Mouse (Mus musculus) A20 (cell line): ENCODE results near the gene Cyp2b10.
"Not testable (repeated sequence)": the region's sequence is repeated elsewhere in the genome, so short reads cannot be mapped to it uniquely, and the experiment has no call there.

Source experiments
- DNase-seq: peaks from one replicate; pipeline ENCODE4 v3.0.0-alpha.2; 2011; ENCODE audit warnings: low read depth, low spot score

Gene Cyp2b10

GRCm38 (mm10) chr7:25897411-25897810 lies at the start of gene Cyp2b10:
TSS of gene Cyp2b10 (plus strand) at chr7:25897620.
- no peak for DNase-seq

- peak; percentile 68 for DNase-seq
Observed at GRCm38 (mm10) chr7:25847722-25848443, 49.5 kb upstream of the Cyp2b10 start.

- DNase-seq: no peak
Observed at GRCm38 (mm10) chr7:25848444-25848812, 49.0 kb upstream of the Cyp2b10 start.

- peak; percentile 60 for DNase-seq
Observed at GRCm38 (mm10) chr7:25855082-25855481, 42.3 kb upstream of the Cyp2b10 start.

GRCm38 (mm10) chr7:25859962-25860870 lies 37.2 kb upstream of the Cyp2b10 start:
- DNase-seq: peak; percentile 18

GRCm38 (mm10) chr7:25862365-25862764 lies 35.1 kb upstream of the Cyp2b10 start:
- DNase-seq: no peak

GRCm38 (mm10) chr7:25863756-25864155 lies 33.7 kb upstream of the Cyp2b10 start:
- DNase-seq: no peak

- no peak for DNase-seq
Observed at GRCm38 (mm10) chr7:25864861-25865260, 32.6 kb upstream of the Cyp2b10 start.

GRCm38 (mm10) chr7:25869789-25870188 lies 27.6 kb upstream of the Cyp2b10 start:
- DNase-seq: peak; percentile 32

GRCm38 (mm10) chr7:25872624-25873023 lies 24.8 kb upstream of the Cyp2b10 start:
- DNase-seq: no peak

- DNase-seq: no peak
Observed at GRCm38 (mm10) chr7:25878735-25879134, 18.7 kb upstream of the Cyp2b10 start.

GRCm38 (mm10) chr7:25880721-25881120 lies 16.7 kb upstream of the Cyp2b10 start:
- DNase-seq: not testable (repeated sequence)

GRCm38 (mm10) chr7:25884272-25884671 lies 13.1 kb upstream of the Cyp2b10 start:
- DNase-seq: no peak

GRCm38 (mm10) chr7:25887758-25888157 lies 9.7 kb upstream of the Cyp2b10 start:
- no peak for DNase-seq

GRCm38 (mm10) chr7:25893159-25893558 lies 4.3 kb upstream of the Cyp2b10 start:
- DNase-seq: no peak

GRCm38 (mm10) chr7:25895162-25895561 lies 2.3 kb upstream of the Cyp2b10 start:
- DNase-seq: no peak

- no peak for DNase-seq
Observed at GRCm38 (mm10) chr7:25898064-25898463, 644 bp downstream of the Cyp2b10 start.

GRCm38 (mm10) chr7:25902061-25902690 lies 4.8 kb downstream of the Cyp2b10 start:
- no peak for DNase-seq

GRCm38 (mm10) chr7:25903156-25903555 lies 5.7 kb downstream of the Cyp2b10 start:
- DNase-seq: no peak

- peak; percentile 62 for DNase-seq
Observed at GRCm38 (mm10) chr7:25904066-25904465, 6.6 kb downstream of the Cyp2b10 start.

GRCm38 (mm10) chr7:25904489-25904888 lies 7.1 kb downstream of the Cyp2b10 start:
- no peak for DNase-seq

GRCm38 (mm10) chr7:25907380-25907779 lies 10.0 kb downstream of the Cyp2b10 start:
- DNase-seq: no peak
